Mouse (Mus musculus): ENCODE data around the gene 1600002K03Rik.
"Not testable (repeated sequence)": the region's sequence is repeated elsewhere in the genome, so short reads cannot be mapped to it uniquely, and the experiment has no call there.

1600002K03Rik gene

GRCm38 (mm10) chr10:80188453-80189024 is 15.8 kb downstream of the 1600002K03Rik start:
- no peak for DNase-seq (ENCODE audit: low spot score)

GRCm38 (mm10) chr10:80189999-80190398 is 17.3 kb downstream of the 1600002K03Rik start:
- DNase-seq (ENCODE audit: low spot score) = no peak

- DNase-seq (ENCODE audit: low spot score) = peak; percentile 66
Measured at GRCm38 (mm10) chr10:80190491-80191051, 17.8 kb downstream of the 1600002K03Rik start.

- DNase-seq (ENCODE audit: low spot score) = no peak
Measured at GRCm38 (mm10) chr10:80193976-80194375, 21.2 kb downstream of the 1600002K03Rik start.

GRCm38 (mm10) chr10:80194441-80194840 is 21.7 kb downstream of the 1600002K03Rik start:
- no peak for DNase-seq (ENCODE audit: low spot score)

- no peak for DNase-seq (ENCODE audit: low spot score)
Measured at GRCm38 (mm10) chr10:80196167-80196566, 23.4 kb downstream of the 1600002K03Rik start.

- no peak for DNase-seq (ENCODE audit: low spot score)
Measured at GRCm38 (mm10) chr10:80196778-80197581, 24.2 kb downstream of the 1600002K03Rik start.

- peak; percentile 66 for DNase-seq (ENCODE audit: low spot score)
Measured at GRCm38 (mm10) chr10:80199440-80200008, 26.8 kb downstream of the 1600002K03Rik start.

GRCm38 (mm10) chr10:80200485-80200884 is 27.7 kb downstream of the 1600002K03Rik start:
- no peak for DNase-seq (ENCODE audit: low spot score)

GRCm38 (mm10) chr10:80204055-80204454 is 31.3 kb downstream of the 1600002K03Rik start:
- no peak for DNase-seq (ENCODE audit: low spot score)

- DNase-seq (ENCODE audit: low spot score) = no peak
Measured at GRCm38 (mm10) chr10:80207201-80207600, 34.5 kb downstream of the 1600002K03Rik start.

- DNase-seq (ENCODE audit: low spot score) = no peak
Measured at GRCm38 (mm10) chr10:80207676-80208075, 34.9 kb downstream of the 1600002K03Rik start.

GRCm38 (mm10) chr10:80208248-80208647 is 35.5 kb downstream of the 1600002K03Rik start:
- DNase-seq (ENCODE audit: low spot score) = no peak

GRCm38 (mm10) chr10:80208841-80209371 is 36.2 kb downstream of the 1600002K03Rik start:
- DNase-seq (ENCODE audit: low spot score) = no peak

GRCm38 (mm10) chr10:80211547-80212103 is 38.9 kb downstream of the 1600002K03Rik start:
- DNase-seq (ENCODE audit: low spot score) = not testable (repeated sequence)

GRCm38 (mm10) chr10:80215048-80215772 is 42.5 kb downstream of the 1600002K03Rik start:
- no peak for DNase-seq (ENCODE audit: low spot score)

- no peak for DNase-seq (ENCODE audit: low spot score)
Measured at GRCm38 (mm10) chr10:80220676-80221075, 47.9 kb downstream of the 1600002K03Rik start.

- not testable (repeated sequence) for DNase-seq (ENCODE audit: low spot score)
Measured at GRCm38 (mm10) chr10:80223137-80223536, 50.4 kb downstream of the 1600002K03Rik start.
